Mouse (Mus musculus) kidney, embryonic 14.5 days (tissue): ENCODE data around the gene Cyp2d34. TPM values are rescaled to one million over a fixed set of nuclear protein-coding genes. Genes with fewer than 3 reads are reported as not detected.

Experiments used
- ATAC-seq: fragments of 200-750 bp; cut with Nextera tagmentation; 2 replicates; pipeline ENCODE4 v1.8.0; 2017; ENCODE audit warnings: moderate number of reproducible peaks, mild to moderate bottlenecking, moderate TSS enrichment, moderate library complexity; ENCODE audit not compliant: low FRiP score, low TSS enrichment
- H3K27ac ChIP-seq: fragments of 300-500 bp; sonication (generic); 2 replicates; pipeline ENCODE4 v1.5.1; 2014; ENCODE audit warnings: low read depth, mild to moderate bottlenecking, low read length, moderate library complexity, mixed read lengths
- H3K27me3 ChIP-seq: fragments of 300-500 bp; sonication (generic); 2 replicates; pipeline ENCODE4 v1.6.1; 2014; ENCODE audit warnings: mild to moderate bottlenecking, low read length; ENCODE audit not compliant: control insufficient read depth, insufficient read depth
- H3K36me3 ChIP-seq: fragments of 300-500 bp; sonication (generic); 2 replicates; pipeline ENCODE4 v1.6.1; 2014; ENCODE audit warnings: low read length, mixed read lengths; ENCODE audit not compliant: control insufficient read depth, insufficient read depth
- H3K4me1 ChIP-seq: fragments of 300-500 bp; sonication (generic); 2 replicates; pipeline ENCODE4 v1.6.1; 2014; ENCODE audit warnings: low read length, mixed read lengths; ENCODE audit not compliant: control insufficient read depth, insufficient read depth
- H3K4me2 ChIP-seq: fragments of 300-500 bp; sonication (generic); replicated peaks from 2 replicates; pipeline ENCODE4 v1.6.1; 2014; ENCODE audit warnings: low read depth, mild to moderate bottlenecking, low read length
- H3K4me3 ChIP-seq: fragments of 300-500 bp; sonication (generic); 2 replicates; pipeline ENCODE4 v1.5.1; 2014; ENCODE audit warnings: mild to moderate bottlenecking, low read length
- H3K9ac ChIP-seq: fragments of 300-500 bp; sonication (generic); 2 replicates; pipeline ENCODE4 v1.6.1; 2014; ENCODE audit warnings: low read depth, mild to moderate bottlenecking, low read length, moderate library complexity
- H3K9me3 ChIP-seq: fragments of 300-500 bp; sonication (generic); 2 replicates; pipeline ENCODE4 v1.6.1; 2016; ENCODE audit warnings: low read length; ENCODE audit not compliant: control insufficient read depth
- WGBS: fragments of 180-500 bp; shearing (Covaris S2); extraction: QIAGEN DNeasy Blood & Tissue Kit; methylation state at CpG from one replicate; pipeline ENCODE4 v1.1.7; 2014; 5-methylcytosine and 5-hydroxymethylcytosine counted together
- microRNA-seq: library from miRNA; unstranded; fragments of <30 nt; microRNA quantifications from one replicate; pipeline ENCODE4, GENCODE M21; 2016
- polyA plus RNA-seq: library from polyadenylated mRNA; unstranded; fragments of >200 nt; fragmentation: Nextera tagmentation; extraction: Ambion mirVana; gene quantifications from 2 replicates; pipeline ENCODE4 v1.2.1, GENCODE M21; 2014

Gene Cyp2d34
- polyA plus RNA-seq, 1 experiment from 2014 or later: not detected

GRCm38 (mm10) chr15:82634976-82635375 is 14.2 kb upstream of the Cyp2d34 start:
- H3K36me3 ChIP-seq: no peaks in the 10 kb centered on the region
- no peak overlapping the region for H3K9ac ChIP-seq
- no peak for ATAC-seq
- H3K4me2 ChIP-seq: no peak overlapping the region
- no peaks in the 10 kb centered on the region for H3K4me1 ChIP-seq
- H3K4me3 ChIP-seq: no peak overlapping the region
- H3K27me3 ChIP-seq: no peaks in the 10 kb centered on the region
- WGBS: 74% methylated on average over 1 of the region's 1 CpGs
- no peak overlapping the region for H3K27ac ChIP-seq
- no peaks in the 10 kb centered on the region for H3K9me3 ChIP-seq

- H3K4me1 ChIP-seq: no peaks in the 10 kb centered on the region
- no peaks in the 10 kb centered on the region for H3K36me3 ChIP-seq
- H3K27ac ChIP-seq: no peak overlapping the region
- WGBS: 76% methylated on average over 1 of the region's 1 CpGs
- H3K27me3 ChIP-seq: no peaks in the 10 kb centered on the region
- no peaks in the 10 kb centered on the region for H3K9me3 ChIP-seq
- no peak overlapping the region for H3K4me2 ChIP-seq
- ATAC-seq: no peak
- no peak overlapping the region for H3K4me3 ChIP-seq
- H3K9ac ChIP-seq: no peak overlapping the region
Observed at GRCm38 (mm10) chr15:82621993-82622392, 1.2 kb upstream of the Cyp2d34 start.

GRCm38 (mm10) chr15:82618362-82619020 is 2.3 kb downstream of the Cyp2d34 start:
- Histone ChIP-seq H3K4me2 (no peak overlapping the region), H3K27ac (no peak overlapping the region), H3K4me3 (no peak overlapping the region), H3K9me3 (no peaks in the 10 kb centered on the region), H3K36me3 (no peaks in the 10 kb centered on the region), H3K27me3 (no peaks in the 10 kb centered on the region), H3K4me1 (no peaks in the 10 kb centered on the region), H3K9ac (no peak overlapping the region)
- ATAC-seq: no peak
- 92% methylated on average over 9 of the region's 9 CpGs for WGBS

- Histone ChIP-seq H3K27ac (no peak overlapping the region), H3K36me3 (no peaks in the 10 kb centered on the region), H3K4me2 (no peak overlapping the region), H3K4me3 (no peak overlapping the region), H3K9ac (no peak overlapping the region), H3K27me3 (no peaks in the 10 kb centered on the region), H3K9me3 (no peaks in the 10 kb centered on the region), H3K4me1 (no peaks in the 10 kb centered on the region)
- no peak for ATAC-seq
- WGBS: 81% methylated on average over 9 of the region's 9 CpGs
Observed at GRCm38 (mm10) chr15:82582621-82583020, 38.1 kb downstream of the Cyp2d34 start.

- Histone ChIP-seq H3K4me3 (no peak overlapping the region), H3K9me3 (no peaks in the 10 kb centered on the region), H3K27ac (no peak overlapping the region), H3K27me3 (no peaks in the 10 kb centered on the region), H3K9ac (no peak overlapping the region), H3K4me2 (no peak overlapping the region), H3K36me3 (no peaks in the 10 kb centered on the region), H3K4me1 (no peaks in the 10 kb centered on the region)
- 45% methylated on average over 2 of the region's 2 CpGs for WGBS
- no peak for ATAC-seq
Observed at GRCm38 (mm10) chr15:82579071-82579470, 41.7 kb downstream of the Cyp2d34 start.

- H3K9ac ChIP-seq: no peak overlapping the region
- ATAC-seq: no peak
- no peaks in the 10 kb centered on the region for H3K4me1 ChIP-seq
- no peaks in the 10 kb centered on the region for H3K36me3 ChIP-seq
- no peaks in the 10 kb centered on the region for H3K9me3 ChIP-seq
- 80% methylated on average over 1 of the region's 1 CpGs for WGBS
- no peaks in the 10 kb centered on the region for H3K27me3 ChIP-seq
- no peak overlapping the region for H3K4me3 ChIP-seq
- H3K27ac ChIP-seq: no peak overlapping the region
- no peak overlapping the region for H3K4me2 ChIP-seq
Observed at GRCm38 (mm10) chr15:82572856-82573255, 47.9 kb downstream of the Cyp2d34 start.

Small RNAs within 50 kb of the gene (microRNA-seq; reads per million reads assigned to microRNA genes)
- gene Gm27463: not detected
- gene Gm27742: not detected

Other genes with a start within 250 kb of the Cyp2d34 start
- 7.0 and 8.2 TPM in 2 replicates for gene Cyp2d22, start 240.7 kb downstream of the Cyp2d34 start, polyA plus RNA-seq
- not detected in 2 replicates for gene Cyp2d11, start 226.9 kb downstream of the Cyp2d34 start, polyA plus RNA-seq
- not detected in 2 replicates for gene Cyp2d10, start 213.8 kb downstream of the Cyp2d34 start, polyA plus RNA-seq
- 0.16 TPM in 1 of 2 replicates, not detected in the other for gene Cyp2d9, start 187.5 kb downstream of the Cyp2d34 start, polyA plus RNA-seq
- not detected in 2 replicates for gene Cyp2d12, start 65.9 kb downstream of the Cyp2d34 start, polyA plus RNA-seq
- not detected in 2 replicates for gene Cyp2d40, start 143.2 kb upstream of the Cyp2d34 start, polyA plus RNA-seq
- gene Cyp2d26, start 173.3 kb upstream of the Cyp2d34 start, polyA plus RNA-seq: 1.9 and 4.7 TPM in 2 replicates